Mouse (Mus musculus) cerebellum, adult 2 months (tissue): ENCODE measurements around the gene Tesk2.

Experiments used
- CTCF ChIP-seq: fragments of 200-500 bp; IDR thresholded peaks from 2 replicates; pipeline ENCODE4 v1.5.1; 2011; ENCODE audit warnings: low read depth, mild to moderate bottlenecking, control low read depth, low read length, moderate library complexity, borderline replicate concordance; ENCODE audit not compliant: insufficient read depth
- POLR2A ChIP-seq: fragments of 200-500 bp; IDR thresholded peaks from 2 replicates; pipeline ENCODE4 v1.6.1; 2011; ENCODE audit warnings: low read length, control low read depth, borderline replicate concordance; ENCODE audit not compliant: insufficient read depth

DNA sequence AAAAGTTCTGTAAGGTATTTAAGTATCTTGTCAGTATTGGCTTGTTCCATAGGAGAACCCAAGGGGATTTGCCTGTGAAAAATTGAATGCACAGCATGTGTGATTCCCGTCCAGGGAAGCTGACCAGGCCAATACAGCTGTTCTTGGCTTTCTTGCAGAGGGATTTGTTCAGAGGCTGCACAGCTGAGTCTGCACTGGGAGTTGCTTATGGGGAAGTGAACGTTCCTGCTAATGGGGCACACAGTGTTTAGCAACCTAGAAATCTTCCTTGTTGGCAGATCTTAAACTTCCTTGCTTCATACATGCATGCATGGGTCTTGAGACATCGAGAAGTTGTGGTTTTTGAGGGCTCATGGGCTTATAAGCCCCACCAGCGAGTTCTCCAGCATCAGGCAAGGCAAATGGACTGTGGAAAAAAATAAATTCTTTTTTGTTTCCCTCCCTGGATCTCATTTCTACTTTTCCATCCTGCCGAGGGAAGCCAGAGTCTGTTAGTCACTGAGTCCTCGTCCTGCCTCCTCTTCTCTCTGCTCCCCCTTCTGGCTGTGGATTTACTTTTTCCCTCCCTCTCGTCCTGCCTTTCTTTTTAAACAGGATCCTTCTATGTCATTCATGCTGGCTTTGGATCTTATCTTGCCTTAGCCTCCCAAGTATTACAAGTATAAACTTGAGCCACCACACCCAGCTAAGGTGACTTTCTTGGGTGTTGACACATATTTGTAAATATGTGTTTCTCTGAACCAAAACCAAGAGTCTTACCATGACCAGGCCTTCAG is 67.4 kb downstream of the Tesk2 start:
- TF ChIP-seq POLR2A, result no peak
- TF ChIP-seq CTCF, result no peak
